Comparison of ENCODE assay signal across 8 mouse cellular contexts in genomic region chr1:131548494-131549365, GRCm38 (mm10). TPM values are rescaled to one million over a fixed set of nuclear protein-coding genes. Genes with fewer than 3 reads are reported as not detected.
DNase-seq lines count a peak whose midpoint lies in the region; ATAC-seq lines count a peak whose summit lies in the region.
"Had no signal": no experiment of that assay in that cellular context is flagged by ENCODE, and none has a peak within 500 bp of the region (broad histone marks: within the 10 kb centered on the region; RNA-seq: fewer than 3 reads in every experiment).

No protein-coding gene starts in this region.

- H3K9me3 ChIP-seq in embryonic facial prominence, embryonic 13.5 days: no peaks in the 10 kb centered on the region
- H3K9me3 ChIP-seq in kidney, embryonic 15.5 days (replicated peaks): no peaks in the 10 kb centered on the region

- ATAC-seq in embryonic facial prominence, embryonic 13.5 days (ENCODE audit: insufficient number of reproducible peaks, insufficient read depth, low FRiP score, low TSS enrichment, low read depth): peak; percentile 64
- ATAC-seq in kidney, embryonic 15.5 days (replicated peaks; ENCODE audit: low FRiP score): 0 out of 2 replicates have a peak, but pooled peaks have one; percentile 54

- no peaks in the 10 kb centered on the region for H3K27me3 ChIP-seq in embryonic facial prominence, embryonic 13.5 days
- H3K27me3 ChIP-seq in kidney, embryonic 15.5 days: no peaks in the 10 kb centered on the region

- no peaks in the 10 kb centered on the region for H3K36me3 ChIP-seq in embryonic facial prominence, embryonic 13.5 days
- H3K36me3 ChIP-seq in kidney, embryonic 15.5 days: no peaks in the 10 kb centered on the region

- peak overlapping the region; percentile 67 for H3K27ac ChIP-seq in embryonic facial prominence, embryonic 13.5 days
- H3K27ac ChIP-seq in kidney, embryonic 15.5 days: no peak overlapping the region

- no peak overlapping the region for H3K9ac ChIP-seq in embryonic facial prominence, embryonic 13.5 days
- no peak overlapping the region for H3K9ac ChIP-seq in kidney, embryonic 15.5 days

- no peak overlapping the region for H3K4me3 ChIP-seq in embryonic facial prominence, embryonic 13.5 days
- H3K4me3 ChIP-seq in kidney, embryonic 15.5 days (replicated peaks): no peak overlapping the region

- H3K4me1 ChIP-seq in embryonic facial prominence, embryonic 13.5 days: peaks cover 8% of the 10 kb centered on the region
- H3K4me1 ChIP-seq in kidney, embryonic 15.5 days: peaks cover 8% of the 10 kb centered on the region; the same call in 1 of the 2 replicates

- WGBS in embryonic facial prominence, embryonic 13.5 days: 17% methylated on average over 8 of the region's 8 CpGs
- WGBS in kidney, embryonic 15.5 days: 46% methylated on average over 8 of the region's 8 CpGs

- peak; percentile 3 for DNase-seq in kidney, adult 11 months
- DNase-seq in kidney, adult 18-20 months: no peak
- DNase-seq in ZHBTc4 (ENCODE audit: low read depth, low spot score): peak; percentile 42
- peak; percentile 43 for DNase-seq in lung, postnatal 25 days (ENCODE audit: low spot score)
- DNase-seq in ovary, postnatal 10 days (ENCODE audit: low spot score): no peak

- peak overlapping the region; percentile 28 for H3K4me2 ChIP-seq in embryonic facial prominence, embryonic 13.5 days
- H3K4me2 ChIP-seq in kidney, embryonic 15.5 days: 0 out of 2 replicates have a peak overlapping the region, but pooled peaks have one; percentile 4

RNA-seq across cellular contexts. Expression of gene Fam72a, which starts 21.0 kb away (rescaled TPM):
- polyA plus RNA-seq in embryonic facial prominence, embryonic 13.5 days (2015; fragmentation: Nextera tagmentation; extraction: Ambion mirVana): 3.3 and 3.5 TPM in 2 replicates
- polyA plus RNA-seq in kidney, embryonic 15.5 days (2015; fragmentation: Nextera tagmentation; extraction: Ambion mirVana): 2.7 and 3.1 TPM in 2 replicates

RNA-seq across cellular contexts. Expression of gene Srgap2, which starts 21.6 kb away (rescaled TPM):
- 16.6 and 20.0 TPM in 2 replicates for polyA plus RNA-seq in embryonic facial prominence, embryonic 13.5 days (2015; fragmentation: Nextera tagmentation; extraction: Ambion mirVana)
- 13.5 and 14.4 TPM in 2 replicates for polyA plus RNA-seq in kidney, embryonic 15.5 days (2015; fragmentation: Nextera tagmentation; extraction: Ambion mirVana)

RNA-seq across cellular contexts. Expression of gene Avpr1b, which starts 50.3 kb away (rescaled TPM):
- polyA plus RNA-seq in embryonic facial prominence, embryonic 13.5 days (2015; fragmentation: Nextera tagmentation; extraction: Ambion mirVana): not detected in 2 replicates
- polyA plus RNA-seq in kidney, embryonic 15.5 days (2015; fragmentation: Nextera tagmentation; extraction: Ambion mirVana): not detected in 2 replicates
- polyA plus RNA-seq: testis, adult 2 months had no signal

Comparison
In these comparisons a context has a peak if more than half of its experiments do, and no peak if none do; other contexts are left out.
1. DNase-seq: peak in kidney, adult 11 months (single experiment), ZHBTc4 (single experiment) and lung, postnatal 25 days (single experiment); none in kidney, adult 18-20 months (single experiment) and ovary, postnatal 10 days (single experiment).